Mouse (Mus musculus): ENCODE data around the gene Senp6.

GRCm38 (mm10) chr9:80192324-80192723, 125.6 kb downstream of the Senp6 start:
- TF ChIP-seq POLR2A (IDR thresholded peaks at IDR 0.05; ENCODE audit: low read depth, low read length), result no peak
- TF ChIP-seq CTCF (IDR thresholded peaks at IDR 0.05; ENCODE audit: borderline replicate concordance, insufficient read depth, low read length), result no peak

Data from embryonic fibroblast, embryonic 13.5 days (primary cell).